Mouse (Mus musculus): ENCODE measurements around the gene Cbx7. TPM values are rescaled to one million over a fixed set of nuclear protein-coding genes. Genes with fewer than 3 reads are reported as not detected.

The Cbx7 gene
- total and polyA plus RNA-seq, 3 experiments, result 8.1 to 12.4 (median 12.1) TPM

DNA sequence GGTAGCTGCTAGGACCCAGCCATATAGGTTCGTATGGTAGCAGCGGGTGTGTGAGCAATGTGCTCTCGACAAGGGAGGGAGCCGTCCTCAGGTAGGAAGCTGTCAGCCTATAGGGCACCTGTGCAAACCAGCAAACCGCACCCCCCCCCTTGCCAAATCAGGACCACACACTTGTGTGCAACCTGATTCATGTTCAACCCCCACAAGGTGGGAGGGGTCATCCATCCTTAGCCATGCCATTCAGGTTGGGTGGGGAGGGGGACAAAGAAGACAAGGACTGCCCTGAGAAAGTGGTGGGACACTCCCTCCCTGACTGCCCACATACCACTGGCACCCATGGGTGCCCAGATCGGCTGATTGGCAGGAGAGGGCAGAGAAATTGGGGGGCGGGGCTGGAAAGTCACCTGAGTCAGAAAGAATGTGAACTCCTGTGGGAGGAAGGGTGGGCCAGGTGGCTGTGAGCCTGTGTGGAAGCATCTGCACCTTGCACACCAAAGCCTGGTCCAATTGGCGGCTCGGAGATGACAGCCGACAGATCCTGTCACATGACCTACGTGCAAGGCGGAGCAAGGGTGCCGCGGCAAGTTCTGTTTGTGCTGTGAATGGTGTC, 53.7 kb downstream of the Cbx7 start:
- dilution Hi-C loops (cut with MboI; ENCODE audit: extremely low pct_ligation_motif_present, extremely low pct_unique_long_range_greater_than_20kb, low sequenced_read_pairs) (no loop called here), in situ Hi-C loops (cut with MboI; ENCODE audit: low pct_ligation_motif_present, low pct_unique_long_range_greater_than_20kb, low sequenced_read_pairs) (no loop called here)
- Histone ChIP-seq H3K9me3 (replicated peaks; ENCODE audit: low read length) (peaks cover 8% of the 10 kb centered on the region), H3K27ac (ENCODE audit: insufficient read depth, low read depth) (no peak overlapping the region), H3K9ac (ENCODE audit: insufficient read depth, low read depth) (no peak overlapping the region), H3K4me1 (ENCODE audit: control insufficient read depth in 1 of 2, insufficient read depth in 2 of 2) (peaks cover 4 to 15% of the 10 kb centered on the region in 2 experiments; a peak in 1 of 4 replicates), H3K4me2 (ENCODE audit: insufficient read depth, low read depth, poor library complexity, severe bottlenecking) (no peak overlapping the region), H3K36me3 (replicated peaks in 1 of 2; ENCODE audit: control insufficient read depth in 1 of 2, insufficient read depth in 1 of 2, low read length in 1 of 2) (peaks cover 58 to 85% of the 10 kb centered on the region in 2 experiments), H3K4me3 (replicated peaks in 1 of 3; ENCODE audit: low read depth in 2 of 3, low read length in 2 of 3, poor library complexity in 1 of 3) (no peak overlapping the region), H3K79me2 (replicated peaks; ENCODE audit: control insufficient read depth, extremely low read depth, insufficient read depth, poor library complexity, severe bottlenecking) (no peaks in the 10 kb centered on the region), H3K27me3 (replicated peaks) (no peaks in the 10 kb centered on the region)
- DNase-seq (ENCODE audit: extremely low read depth), result no peak
- no peak for TF ChIP-seq KAT2A (IDR thresholded peaks at IDR 0.05; ENCODE audit: insufficient replicate concordance, low read length)

DNA sequence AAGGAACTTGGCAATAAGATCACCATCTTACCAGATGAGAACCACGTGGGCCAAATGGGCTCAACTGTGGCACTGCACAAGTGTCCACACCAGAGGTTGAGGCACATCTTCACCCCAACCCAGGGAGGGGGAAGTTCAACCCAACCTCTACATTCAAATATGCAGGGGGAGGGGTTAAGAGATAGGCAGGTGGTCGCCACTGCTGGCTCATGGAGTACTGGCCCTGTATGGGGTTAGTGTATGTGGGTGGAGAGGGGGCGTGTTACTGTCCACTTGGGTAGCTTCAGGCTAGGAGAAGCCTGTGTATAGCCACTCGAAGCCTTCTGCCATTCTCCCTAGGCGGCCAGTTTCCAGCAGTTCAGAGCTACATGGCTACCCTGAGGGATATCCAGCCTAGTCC, 54.8 kb downstream of the Cbx7 start:
- dilution Hi-C loops (cut with MboI; ENCODE audit: extremely low pct_ligation_motif_present, extremely low pct_unique_long_range_greater_than_20kb, low sequenced_read_pairs), result no loop called here
- in situ Hi-C loops (cut with MboI; ENCODE audit: low pct_ligation_motif_present, low pct_unique_long_range_greater_than_20kb, low sequenced_read_pairs), result no loop called here
- H3K27me3 ChIP-seq (replicated peaks), result no peaks in the 10 kb centered on the region

GRCm38 (mm10) chr15:79914357-79914756, 56.6 kb downstream of the Cbx7 start:
- no peak overlapping the region for H3K4me3 ChIP-seq (replicated peaks in 1 of 3; ENCODE audit: low read depth in 2 of 3, low read length in 2 of 3, poor library complexity in 1 of 3)
- in situ Hi-C loops (cut with MboI; ENCODE audit: low pct_ligation_motif_present, low pct_unique_long_range_greater_than_20kb, low sequenced_read_pairs) (loop anchor here (5.0 kb wide), 1 partner anchor 82 kb away; the partner anchor contains the start of genes Cbx6 and Npcd), dilution Hi-C loops (cut with MboI; ENCODE audit: extremely low pct_ligation_motif_present, extremely low pct_unique_long_range_greater_than_20kb, low sequenced_read_pairs) (no loop called here)
- H3K79me2 ChIP-seq (replicated peaks; ENCODE audit: control insufficient read depth, extremely low read depth, insufficient read depth, poor library complexity, severe bottlenecking), result no peaks in the 10 kb centered on the region
- no peak for TF ChIP-seq POLR2A (IDR thresholded peaks at IDR 0.05; ENCODE audit: low read depth, low read length)
- no peak for TF ChIP-seq IRF4 (IDR thresholded peaks at IDR 0.05; ENCODE audit: low read depth, low read length)
- no peak for TF ChIP-seq PAX5 (IDR thresholded peaks at IDR 0.05; ENCODE audit: low read length)
- peak; percentile 81 for TF ChIP-seq RAD21 (IDR thresholded peaks at IDR 0.05; ENCODE audit: low read depth, low read length)
- TF ChIP-seq SMC3 (IDR thresholded peaks at IDR 0.05; ENCODE audit: low read depth, low read length), result peak; percentile 77
- TF ChIP-seq JUND (conservative IDR thresholded peaks at IDR 0.05; ENCODE audit: low read depth, low read length), result no peak
- TF ChIP-seq ZC3H11A (IDR thresholded peaks at IDR 0.05; ENCODE audit: low read depth, low read length), result peak; percentile 14; the same call in 1 of the 2 replicates
- peak in 1 of 2 experiments; percentile 81; a peak in 2 of 4 replicates for TF ChIP-seq CTCF (conservative IDR thresholded peaks at IDR 0.05 in 1 of 2, IDR thresholded peaks at IDR 0.05 in 1 of 2; ENCODE audit: low read depth in 2 of 2, low read length in 2 of 2)
- H3K9ac ChIP-seq (ENCODE audit: insufficient read depth, low read depth), result no peak overlapping the region
- DNase-seq (ENCODE audit: extremely low read depth), result no peak
- H3K27me3 ChIP-seq (replicated peaks), result no peaks in the 10 kb centered on the region
- no peak overlapping the region for H3K27ac ChIP-seq (ENCODE audit: insufficient read depth, low read depth)
- H3K4me1 ChIP-seq (ENCODE audit: control insufficient read depth in 1 of 2, insufficient read depth in 2 of 2), result peaks cover 4 to 11% of the 10 kb centered on the region in 2 experiments; a peak in 1 of 4 replicates
- no peak overlapping the region for H3K4me2 ChIP-seq (ENCODE audit: insufficient read depth, low read depth, poor library complexity, severe bottlenecking)
- peaks cover 30 to 63% of the 10 kb centered on the region in 2 experiments for H3K36me3 ChIP-seq (replicated peaks in 1 of 2; ENCODE audit: control insufficient read depth in 1 of 2, insufficient read depth in 1 of 2, low read length in 1 of 2)
- peaks cover 10% of the 10 kb centered on the region for H3K9me3 ChIP-seq (replicated peaks; ENCODE audit: low read length)

More for the DNA sequence above, 54.8 kb downstream of the Cbx7 start:
- Histone ChIP-seq H3K27ac (ENCODE audit: insufficient read depth, low read depth) (no peak overlapping the region), H3K4me3 (replicated peaks in 1 of 3; ENCODE audit: low read depth in 2 of 3, low read length in 2 of 3, poor library complexity in 1 of 3) (no peak overlapping the region), H3K79me2 (replicated peaks; ENCODE audit: control insufficient read depth, extremely low read depth, insufficient read depth, poor library complexity, severe bottlenecking) (no peaks in the 10 kb centered on the region), H3K9ac (ENCODE audit: insufficient read depth, low read depth) (no peak overlapping the region), H3K4me1 (ENCODE audit: control insufficient read depth in 1 of 2, insufficient read depth in 2 of 2) (peaks cover 4 to 15% of the 10 kb centered on the region in 2 experiments; a peak in 1 of 4 replicates), H3K36me3 (replicated peaks in 1 of 2; ENCODE audit: control insufficient read depth in 1 of 2, insufficient read depth in 1 of 2, low read length in 1 of 2) (peaks cover 48 to 75% of the 10 kb centered on the region in 2 experiments), H3K9me3 (replicated peaks; ENCODE audit: low read length) (peaks cover 4% of the 10 kb centered on the region), H3K4me2 (ENCODE audit: insufficient read depth, low read depth, poor library complexity, severe bottlenecking) (no peak overlapping the region)
- DNase-seq (ENCODE audit: extremely low read depth), result no peak
- TF ChIP-seq USF2 (conservative IDR thresholded peaks at IDR 0.05; ENCODE audit: low read depth, low read length) (no peak), POLR2AphosphoS2 (IDR thresholded peaks at IDR 0.05; ENCODE audit: low read depth, low read length) (0 out of 2 replicates have a peak, but pooled peaks have one; percentile 9), MEF2A (IDR thresholded peaks at IDR 0.05; ENCODE audit: borderline replicate concordance, low read depth, low read length) (no peak)
